Mouse (Mus musculus) cortical plate, adult 2 months (tissue): ENCODE results near the gene Mrpl24. TPM values are rescaled to one million over a fixed set of nuclear protein-coding genes. Genes with fewer than 3 reads are reported as not detected.
A peak's percentile ranks its signal among the peaks of the same experiment; 100 is the strongest.
"Not testable (repeated sequence)": the region's sequence is repeated elsewhere in the genome, so short reads cannot be mapped to it uniquely, and the experiment has no call there.

Source experiments
- H3K27ac ChIP-seq: fragments of 200-500 bp; 2 replicates; pipeline ENCODE4 v1.5.1; 2012; ENCODE audit warnings: low read length, control low read depth, inconsistent platforms; ENCODE audit not compliant: insufficient read depth
- H3K4me1 ChIP-seq: fragments of 200-500 bp; 2 replicates; pipeline ENCODE4 v1.6.1; 2011; ENCODE audit warnings: low read length; ENCODE audit not compliant: control insufficient read depth, insufficient read depth
- H3K4me3 ChIP-seq: fragments of 200-500 bp; 2 replicates; pipeline ENCODE4 v1.5.1; 2011; ENCODE audit warnings: mild to moderate bottlenecking, low read length, control low read depth; ENCODE audit not compliant: insufficient read depth
- CTCF ChIP-seq: fragments of 200-500 bp; IDR thresholded peaks from 2 replicates; pipeline ENCODE4 v1.5.1; 2011; ENCODE audit warnings: mild to moderate bottlenecking, control low read depth, low read length; ENCODE audit not compliant: insufficient read depth; ENCODE audit errors: extremely low read depth
- POLR2A ChIP-seq: fragments of 200-500 bp; IDR thresholded peaks from 2 replicates; pipeline ENCODE4 v1.6.1; 2011; ENCODE audit warnings: mild to moderate bottlenecking, low read length, control low read depth; ENCODE audit not compliant: insufficient read depth; ENCODE audit errors: extremely low read depth
- polyA plus RNA-seq: library from polyadenylated mRNA; depleted of rRNA; stranded (reverse); fragments of >200 nt; gene quantifications from 2 replicates; pipeline ENCODE4 v1.2.3, GENCODE M21; 2012; rRNA removed

Mrpl24 gene
- 69.2 and 72.4 TPM in 2 replicates for polyA plus RNA-seq

GRCm38 (mm10) chr3:87919336-87920108 lies at the start of gene Mrpl24:
TSS of gene Mrpl24 (plus strand) at chr3:87919506.
- Histone ChIP-seq H3K4me3 (peak within 1 kb of the TSS; percentile 49), H3K27ac (no peak within 1 kb of the TSS), H3K4me1 (no peaks in the 10 kb centered on the region)
- TF ChIP-seq CTCF (no peak), POLR2A (peak; percentile 68)

GRCm38 (mm10) chr3:87877730-87878129 lies 41.6 kb upstream of the Mrpl24 start:
- no peak for TF ChIP-seq CTCF
- no peak for TF ChIP-seq POLR2A
- Histone ChIP-seq H3K4me1 (peaks cover 5% of the 10 kb centered on the region; the same call in 1 of the 2 replicates), H3K27ac (no peak overlapping the region), H3K4me3 (no peak overlapping the region)

- TF ChIP-seq CTCF = no peak
- TF ChIP-seq POLR2A = no peak
- Histone ChIP-seq H3K4me1 (peaks cover 7% of the 10 kb centered on the region; the same call in 1 of the 2 replicates), H3K4me3 (peak overlapping the region; percentile 55), H3K27ac (no peak overlapping the region)
Observed at GRCm38 (mm10) chr3:87884291-87884690, 35.0 kb upstream of the Mrpl24 start.

GRCm38 (mm10) chr3:87884708-87885251 lies 34.5 kb upstream of the Mrpl24 start:
- H3K4me3 ChIP-seq = peak overlapping the region; percentile 55

GRCm38 (mm10) chr3:87885281-87886003 lies 33.9 kb upstream of the Mrpl24 start, which contains the start of gene Prcc:
TSS of gene Prcc (minus strand) at chr3:87885608.
- Histone ChIP-seq H3K4me1 (peaks cover 7% of the 10 kb centered on the region; the same call in 1 of the 2 replicates), H3K27ac (peak within 1 kb of the TSS; percentile 17; the same call in 1 of the 2 replicates), H3K4me3 (peak within 1 kb of the TSS; percentile 55)
- peak; percentile 80 for TF ChIP-seq POLR2A
- no peak for TF ChIP-seq CTCF

More at GRCm38 (mm10) chr3:87884708-87885251, 34.5 kb upstream of the Mrpl24 start:
- Histone ChIP-seq H3K27ac (peak overlapping the region; percentile 17; the same call in 1 of the 2 replicates), H3K4me1 (peaks cover 7% of the 10 kb centered on the region; the same call in 1 of the 2 replicates)
- no peak for TF ChIP-seq CTCF
- no peak for TF ChIP-seq POLR2A

GRCm38 (mm10) chr3:87886004-87886365 lies 33.3 kb upstream of the Mrpl24 start:
- peak overlapping the region; percentile 33 for H3K4me3 ChIP-seq
- H3K27ac ChIP-seq = no peak overlapping the region
- peaks cover 7% of the 10 kb centered on the region; the same call in 1 of the 2 replicates for H3K4me1 ChIP-seq
- TF ChIP-seq CTCF (no peak), POLR2A (no peak)

GRCm38 (mm10) chr3:87886416-87886815 lies 32.9 kb upstream of the Mrpl24 start:
- TF ChIP-seq POLR2A (no peak), CTCF (no peak)
- peaks cover 7% of the 10 kb centered on the region; the same call in 1 of the 2 replicates for H3K4me1 ChIP-seq
- no peak overlapping the region for H3K27ac ChIP-seq
- H3K4me3 ChIP-seq = peak overlapping the region; percentile 33; the same call in 1 of the 2 replicates

- not testable (repeated sequence) for H3K4me3 ChIP-seq, H3K27ac ChIP-seq, H3K4me1 ChIP-seq
Observed at GRCm38 (mm10) chr3:87887400-87887799, 31.9 kb upstream of the Mrpl24 start.

GRCm38 (mm10) chr3:87891481-87891880 lies 27.8 kb upstream of the Mrpl24 start:
- H3K4me3 ChIP-seq = no peak overlapping the region
- H3K27ac ChIP-seq = no peak overlapping the region
- TF ChIP-seq CTCF (no peak), POLR2A (no peak)
- no peaks in the 10 kb centered on the region for H3K4me1 ChIP-seq

GRCm38 (mm10) chr3:87893367-87893905 lies 25.9 kb upstream of the Mrpl24 start:
- Histone ChIP-seq H3K4me1 (no peaks in the 10 kb centered on the region), H3K27ac (no peak overlapping the region), H3K4me3 (no peak overlapping the region)
- TF ChIP-seq POLR2A (no peak), CTCF (no peak)
